Mouse (Mus musculus) hematopoietic multipotent progenitor cell, adult 10-12 weeks (in vitro differentiated cells): ENCODE results near the gene Defb29. TPM values are rescaled to one million over a fixed set of nuclear protein-coding genes. Genes with fewer than 3 reads are reported as not detected.

Experiments used
- polyA plus RNA-seq: library from polyadenylated mRNA; stranded (reverse); fragments of >175 nt; gene quantifications from 2 replicates; pipeline ENCODE4 v1.2.3, GENCODE M21; 2012; ENCODE audit warnings: low replicate concordance

The Defb29 gene
- not detected in 2 replicates for polyA plus RNA-seq

GRCm38 (mm10) chr2:152539944-152540710 lies at the start of gene Defb29:
Defb29 (minus strand) TSS chr2:152540098.

GRCm38 (mm10) chr2:152580107-152580506 lies 40.2 kb upstream of the Defb29 start, which contains the start of gene Defb19:
Defb19 (minus strand) TSS chr2:152580312.

GRCm38 (mm10) chr2:152572114-152572794 lies 32.4 kb upstream of the Defb29 start, which contains the start of gene Defb21:
Defb21 (plus strand) TSS chr2:152572744.

GRCm38 (mm10) chr2:152569038-152569437 lies 29.1 kb upstream of the Defb29 start, which contains the start of gene Gm17416:
Gm17416 (plus strand) TSS chr2:152569338.

GRCm38 (mm10) chr2:152517981-152518380 lies 21.9 kb downstream of the Defb29 start, which contains the start of gene Defb28:
Defb28 (plus strand) TSS chr2:152518255.

GRCm38 (mm10) chr2:152511592-152511991 lies 28.3 kb downstream of the Defb29 start, which contains the start of gene Defb26:
Defb26 (minus strand) TSS chr2:152511692.

GRCm38 (mm10) chr2:152490038-152490437 lies 49.9 kb downstream of the Defb29 start, which contains the start of gene Defb22:
Defb22 (minus strand) TSS chr2:152490138.

Other genes starting within 250 kb of the Defb29 start
- 26.7 and 28.4 TPM in 2 replicates for gene Tbc1d20, start 246.3 kb downstream of the Defb29 start, polyA plus RNA-seq
- gene Rbck1, start 207.4 kb downstream of the Defb29 start, polyA plus RNA-seq = 241 and 403 TPM in 2 replicates
- gene Trib3, start 196.1 kb downstream of the Defb29 start, polyA plus RNA-seq = 2.7 and 3.6 TPM in 2 replicates
- gene Nrsn2, start 163.5 kb downstream of the Defb29 start, polyA plus RNA-seq = not detected in 2 replicates
- 9.1 and 13.9 TPM in 2 replicates for gene Sox12, start 142.0 kb downstream of the Defb29 start, polyA plus RNA-seq
- 3.1 and 3.7 TPM in 2 replicates for gene Zcchc3, start 125.1 kb downstream of the Defb29 start, polyA plus RNA-seq
- gene 6820408C15Rik, start 124.5 kb downstream of the Defb29 start, polyA plus RNA-seq = not detected in 2 replicates
- gene Defb23, start 75.5 kb downstream of the Defb29 start, polyA plus RNA-seq = not detected in 2 replicates
- not detected in 2 replicates for gene Defb20, start 63.0 kb downstream of the Defb29 start, polyA plus RNA-seq
- not detected in 2 replicates for gene Defb22, start 50.0 kb downstream of the Defb29 start, polyA plus RNA-seq
- not detected in 2 replicates for gene Defb26, start 28.4 kb downstream of the Defb29 start, polyA plus RNA-seq
- not detected in 2 replicates for gene Defb28, start 21.8 kb downstream of the Defb29 start, polyA plus RNA-seq
- not detected in 2 replicates for gene Gm17416, start 29.2 kb upstream of the Defb29 start, polyA plus RNA-seq
- gene Defb21, start 32.6 kb upstream of the Defb29 start, polyA plus RNA-seq = not detected in 2 replicates
- gene Defb19, start 40.2 kb upstream of the Defb29 start, polyA plus RNA-seq = not detected in 2 replicates
- gene Defb45, start 59.3 kb upstream of the Defb29 start, polyA plus RNA-seq = not detected in 2 replicates
- gene Defb36, start 64.2 kb upstream of the Defb29 start, polyA plus RNA-seq = not detected in 2 replicates
- not detected in 2 replicates for gene Defb25, start 83.0 kb upstream of the Defb29 start, polyA plus RNA-seq
- gene Rem1, start 86.9 kb upstream of the Defb29 start, polyA plus RNA-seq = 1.7 and 3.7 TPM in 2 replicates
- 119 and 232 TPM in 2 replicates for gene H13, start 129.4 kb upstream of the Defb29 start, polyA plus RNA-seq
- 0.93 and 3.1 TPM in 2 replicates for gene Mcts2, start 146.9 kb upstream of the Defb29 start, polyA plus RNA-seq
- 5.5 and 8.9 TPM in 2 replicates for gene Id1, start 196.2 kb upstream of the Defb29 start, polyA plus RNA-seq
- 0.21 and 0.42 TPM in 2 replicates for gene Cox4i2, start 214.1 kb upstream of the Defb29 start, polyA plus RNA-seq